Mouse (Mus musculus): ENCODE measurements around the gene Snrpb.

Gene Snrpb

DNA sequence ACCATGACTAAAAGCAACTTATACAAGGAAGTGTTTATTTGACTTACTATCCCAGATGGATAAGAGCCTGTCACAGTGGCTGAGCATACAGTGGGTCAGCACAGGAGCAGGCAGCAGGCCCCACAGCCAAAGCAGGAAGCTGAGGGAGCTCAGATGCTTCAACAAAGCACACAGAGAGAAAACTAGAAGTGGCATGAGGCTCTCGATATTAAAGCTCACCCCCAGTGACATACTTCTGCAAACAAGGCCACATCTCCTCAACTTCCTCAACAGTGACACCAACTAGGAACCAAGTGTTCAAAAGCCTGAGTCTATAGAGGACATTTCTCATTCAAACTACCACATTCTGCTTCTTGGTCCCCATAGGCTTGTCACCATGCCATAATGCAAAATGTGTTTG, 49.5 kb downstream of the Snrpb start:
- DNase-seq: no peak

DNA sequence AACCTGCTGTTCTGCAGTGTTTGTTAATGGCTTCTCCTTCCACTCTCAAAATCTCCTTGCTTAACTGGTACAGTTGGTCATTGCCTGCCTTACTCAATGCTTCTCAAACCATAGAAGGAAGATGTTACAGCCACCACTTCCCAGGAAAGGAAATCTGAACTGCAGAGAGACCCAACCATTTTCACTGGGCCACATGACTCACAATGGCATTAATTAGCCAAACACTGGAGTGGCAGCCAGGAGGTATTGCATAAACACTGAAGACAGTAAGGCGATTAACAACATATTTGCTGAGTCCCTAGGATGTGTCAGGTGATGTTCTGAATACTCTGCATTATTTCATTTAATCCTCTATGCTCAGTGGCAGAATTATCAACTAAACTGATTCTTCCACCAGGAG, 53.1 kb downstream of the Snrpb start:
- no peak for DNase-seq

- DNase-seq: no peak
Observed at GRCm38 (mm10) chr2:130125279-130126059, 53.7 kb downstream of the Snrpb start.

Data from liver (tissue).